Mouse (Mus musculus) bone marrow, adult 2 months (tissue): ENCODE data around the gene Ap5m1.

ENCODE experiments used
- CTCF ChIP-seq: fragments of 200-500 bp; IDR thresholded peaks from 2 replicates; pipeline ENCODE4 v1.5.1; 2011; ENCODE audit warnings: low read length, control low read depth; ENCODE audit not compliant: control insufficient read depth, insufficient read depth
- POLR2A ChIP-seq: fragments of 200-500 bp; IDR thresholded peaks from 2 replicates; pipeline ENCODE4 v1.6.1; 2011; ENCODE audit warnings: low read depth, mild to moderate bottlenecking, control low read depth, low read length, borderline replicate concordance; ENCODE audit not compliant: control insufficient read depth

DNA sequence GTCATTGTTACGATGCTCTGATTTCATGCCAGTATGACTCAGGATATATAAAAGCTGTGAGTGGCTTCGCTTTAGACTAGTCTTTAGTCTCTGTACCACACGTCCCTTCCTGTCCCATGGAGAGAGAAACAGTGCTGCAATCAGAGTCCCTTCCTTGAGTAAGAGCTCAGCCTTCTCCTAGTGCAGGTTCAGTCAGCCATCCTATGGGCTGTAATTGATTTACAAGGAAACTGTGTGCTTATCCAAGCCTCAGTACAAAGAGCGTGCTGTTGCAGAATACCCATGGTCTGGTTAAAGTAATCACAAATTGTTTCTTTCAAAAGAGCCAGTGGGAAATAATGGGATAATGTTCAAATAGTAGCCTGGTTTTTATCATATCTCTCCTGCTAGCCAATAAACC lies 20.6 kb downstream of the Ap5m1 start:
- TF ChIP-seq CTCF (no peak), POLR2A (no peak)
